Mouse (Mus musculus) heart, postnatal 0 days (tissue): ENCODE results near the gene Ccz1. TPM values are rescaled to one million over a fixed set of nuclear protein-coding genes. Genes with fewer than 3 reads are reported as not detected.
A peak's percentile ranks its signal among the peaks of the same experiment; 100 is the strongest.

Experiments
- ATAC-seq: fragments of 200-750 bp; cut with Nextera tagmentation; 2 replicates; pipeline ENCODE4 v1.8.0; 2017; ENCODE audit warnings: low read depth, moderate number of reproducible peaks, moderate library complexity; ENCODE audit not compliant: insufficient read depth
- DNase-seq: peaks from one replicate; pipeline ENCODE4 v3.0.0-alpha.2; 2016; ENCODE audit warnings: low spot score
- H3K27ac ChIP-seq: fragments of 300-500 bp; sonication (generic); 2 replicates; pipeline ENCODE4 v1.5.1; 2014; ENCODE audit warnings: low read depth, mild to moderate bottlenecking
- H3K27me3 ChIP-seq: fragments of 300-500 bp; sonication (generic); 2 replicates; pipeline ENCODE4 v1.6.1; 2014; ENCODE audit warnings: low read length, mixed read lengths; ENCODE audit not compliant: control insufficient read depth, insufficient read depth
- H3K36me3 ChIP-seq: fragments of 300-500 bp; sonication (generic); replicated peaks from 2 replicates; pipeline ENCODE4 v1.6.1; 2014; ENCODE audit warnings: low read length, mixed read lengths; ENCODE audit not compliant: control insufficient read depth, insufficient read depth
- H3K4me1 ChIP-seq: fragments of 300-500 bp; sonication (generic); 2 replicates; pipeline ENCODE4 v1.6.1; 2014; ENCODE audit warnings: antibody characterized with exemption; ENCODE audit not compliant: control insufficient read depth, insufficient read depth
- H3K4me2 ChIP-seq: fragments of 300-500 bp; sonication (generic); 2 replicates; pipeline ENCODE4 v1.6.1; 2014; ENCODE audit warnings: low read depth, mild to moderate bottlenecking, low read length, moderate library complexity
- H3K4me3 ChIP-seq: fragments of 300-500 bp; sonication (generic); 2 replicates; pipeline ENCODE4 v1.5.1; 2014; ENCODE audit warnings: low read depth, low read length
- H3K9ac ChIP-seq: fragments of 300-500 bp; sonication (generic); replicated peaks from 2 replicates; pipeline ENCODE4 v1.6.1; 2014; ENCODE audit warnings: low read depth, low read length, mixed read lengths
- H3K9me3 ChIP-seq: fragments of 300-500 bp; sonication (generic); replicated peaks from 2 replicates; pipeline ENCODE4 v1.6.1; 2016; ENCODE audit warnings: low read length; ENCODE audit not compliant: control insufficient read depth
- CTCF ChIP-seq: IDR thresholded peaks from 2 replicates; pipeline ENCODE4 v1.5.1; 2016; ENCODE audit warnings: antibody characterized with exemption, control low read depth, low read depth
- EP300 ChIP-seq: IDR thresholded peaks from 2 replicates; pipeline ENCODE4 v1.6.1; 2016; ENCODE audit warnings: antibody characterized with exemption, low read depth
- WGBS: fragments of 180-500 bp; shearing (Covaris S2); extraction: QIAGEN DNeasy Blood & Tissue Kit; methylation state at CpG from one replicate; pipeline ENCODE4 v1.1.7; 2014; 5-methylcytosine and 5-hydroxymethylcytosine counted together
- polyA plus RNA-seq: library from polyadenylated mRNA; unstranded; fragments of >200 nt; fragmentation: Nextera tagmentation; extraction: Ambion mirVana; gene quantifications from 2 replicates; pipeline ENCODE4 v1.2.1, GENCODE M21; 2015
- total RNA-seq: library from RNA; depleted of rRNA; stranded (reverse); fragments of >200 nt; gene quantifications from 2 replicates; pipeline ENCODE4 v1.2.3, GENCODE M21; 2014; ENCODE audit warnings: low replicate concordance

Gene Ccz1
- total and polyA plus RNA-seq, 2 experiments from 2014 or later, result 34.0 to 44.2 TPM

GRCm38 (mm10) chr5:144002461-144003192 is 12.1 kb downstream of the Ccz1 start:
- Histone ChIP-seq H3K4me2 (no peak overlapping the region), H3K4me1 (no peaks in the 10 kb centered on the region), H3K27me3 (no peaks in the 10 kb centered on the region), H3K27ac (no peak overlapping the region), H3K9me3 (no peaks in the 10 kb centered on the region), H3K9ac (no peak overlapping the region), H3K36me3 (peaks cover 63% of the 10 kb centered on the region), H3K4me3 (no peak overlapping the region)
- ATAC-seq (no peak), DNase-seq (no peak)
- no peak for TF ChIP-seq EP300
- no peak for TF ChIP-seq CTCF
- 85% methylated on average over 15 of the region's 15 CpGs for WGBS

GRCm38 (mm10) chr5:143999409-143999808 is 15.3 kb downstream of the Ccz1 start:
- Histone ChIP-seq H3K36me3 (peaks cover 85% of the 10 kb centered on the region), H3K27me3 (no peaks in the 10 kb centered on the region)
- no peak for ATAC-seq

GRCm38 (mm10) chr5:143994632-143995365 is 19.9 kb downstream of the Ccz1 start:
- Histone ChIP-seq H3K9me3 (no peaks in the 10 kb centered on the region), H3K27ac (peak overlapping the region; percentile 55; the same call in 1 of the 2 replicates), H3K4me1 (peaks cover 9% of the 10 kb centered on the region; the same call in 1 of the 2 replicates), H3K4me3 (no peak overlapping the region), H3K27me3 (no peaks in the 10 kb centered on the region), H3K9ac (no peak overlapping the region), H3K4me2 (no peak overlapping the region), H3K36me3 (peaks cover 87% of the 10 kb centered on the region)
- ATAC-seq (no peak), DNase-seq (no peak)
- WGBS, result 55% methylated on average over 11 of the region's 11 CpGs
- TF ChIP-seq CTCF, result peak; percentile 15; the same call in 1 of the 2 replicates
- no peak for TF ChIP-seq EP300

More at GRCm38 (mm10) chr5:143999409-143999808, 15.3 kb downstream of the Ccz1 start:
- Histone ChIP-seq H3K9me3 (no peaks in the 10 kb centered on the region), H3K9ac (no peak overlapping the region), H3K4me1 (no peaks in the 10 kb centered on the region), H3K4me2 (no peak overlapping the region), H3K4me3 (no peak overlapping the region), H3K27ac (no peak overlapping the region)
- WGBS, result 79% methylated on average over 1 of the region's 1 CpGs
- DNase-seq, result no peak
- TF ChIP-seq CTCF (0 out of 2 replicates have a peak, but pooled peaks have one; percentile 16), EP300 (no peak)

- Histone ChIP-seq H3K4me1 (peaks cover 9% of the 10 kb centered on the region; the same call in 1 of the 2 replicates), H3K27me3 (no peaks in the 10 kb centered on the region), H3K9ac (no peak overlapping the region), H3K4me3 (no peak overlapping the region), H3K27ac (peak overlapping the region; percentile 55), H3K4me2 (no peak overlapping the region), H3K9me3 (no peaks in the 10 kb centered on the region), H3K36me3 (peaks cover 84% of the 10 kb centered on the region)
- DNase-seq, result peak; percentile 60
- peak; percentile 57 for ATAC-seq
- WGBS, result 62% methylated on average over 5 of the region's 5 CpGs
- no peak for TF ChIP-seq EP300
- TF ChIP-seq CTCF, result no peak
Measured at GRCm38 (mm10) chr5:143993849-143994248, 20.8 kb downstream of the Ccz1 start.

GRCm38 (mm10) chr5:143993260-143993659 is 21.4 kb downstream of the Ccz1 start:
- no peak overlapping the region for H3K9ac ChIP-seq
- peak overlapping the region; percentile 55; the same call in 1 of the 2 replicates for H3K27ac ChIP-seq
- H3K27me3 ChIP-seq, result no peaks in the 10 kb centered on the region
- TF ChIP-seq EP300, result no peak
- no peak for TF ChIP-seq CTCF
- 83% methylated on average over 8 of the region's 8 CpGs for WGBS
- no peak for ATAC-seq
- H3K4me2 ChIP-seq, result no peak overlapping the region
- H3K4me1 ChIP-seq, result peaks cover 9% of the 10 kb centered on the region; the same call in 1 of the 2 replicates
- peaks cover 80% of the 10 kb centered on the region for H3K36me3 ChIP-seq
- no peak for DNase-seq
- H3K9me3 ChIP-seq, result no peaks in the 10 kb centered on the region
- no peak overlapping the region for H3K4me3 ChIP-seq
